Mouse (Mus musculus) bone marrow macrophage, adult 2 months (primary cell): ENCODE results near the gene Gm48552.

Experiments
- CTCF ChIP-seq: IDR thresholded peaks from 2 replicates; pipeline ENCODE4 v1.5.1; 2012; ENCODE audit warnings: low read depth, mild to moderate bottlenecking, low read length, moderate library complexity
- POLR2A ChIP-seq: IDR thresholded peaks from 2 replicates; pipeline ENCODE4 v1.6.1; 2012; ENCODE audit warnings: mild to moderate bottlenecking, low read depth, low read length, borderline replicate concordance

GRCm38 (mm10) chr10:81429605-81430061 is 40.8 kb downstream of the Gm48552 start:
- TF ChIP-seq CTCF (no peak), POLR2A (no peak)
